Mouse (Mus musculus): ENCODE results near the gene Zer1. TPM values are rescaled to one million over a fixed set of nuclear protein-coding genes. Genes with fewer than 3 reads are reported as not detected.
A peak's percentile ranks its signal among the peaks of the same experiment; 100 is the strongest.
"Not testable (repeated sequence)": the region's sequence is repeated elsewhere in the genome, so short reads cannot be mapped to it uniquely, and the experiment has no call there.

Zer1 gene
- polyA plus RNA-seq, 1 experiment from 2014 or later: 2.6 TPM

GRCm38 (mm10) chr2:30055310-30055709 is 69.1 kb downstream of the Zer1 start:
- H3K4me1 ChIP-seq (replicated peaks; ENCODE audit: control insufficient read depth, insufficient read depth, low read length); H3K9ac ChIP-seq (ENCODE audit: low read depth, low read length); ATAC-seq; H3K4me2 ChIP-seq (replicated peaks; ENCODE audit: low read depth); H3K9me3 ChIP-seq (ENCODE audit: control insufficient read depth); H3K36me3 ChIP-seq (ENCODE audit: control insufficient read depth, insufficient read depth); H3K4me3 ChIP-seq (ENCODE audit: low read depth, low read length); H3K27ac ChIP-seq (ENCODE audit: low read depth, low read length); H3K27me3 ChIP-seq (replicated peaks; ENCODE audit: control insufficient read depth, insufficient read depth, low read length): not testable (repeated sequence)
- TF ChIP-seq CTCF (IDR thresholded peaks at IDR 0.05; ENCODE audit: low read depth): peak; percentile 38
- 90% methylated on average over 3 of the region's 3 CpGs for WGBS

GRCm38 (mm10) chr2:30051992-30052761 is 72.2 kb downstream of the Zer1 start:
- Histone ChIP-seq H3K4me1 (replicated peaks; ENCODE audit: control insufficient read depth, insufficient read depth, low read length) (no peaks in the 10 kb centered on the region), H3K36me3 (ENCODE audit: control insufficient read depth, insufficient read depth) (no peaks in the 10 kb centered on the region), H3K27me3 (replicated peaks; ENCODE audit: control insufficient read depth, insufficient read depth, low read length) (no peaks in the 10 kb centered on the region), H3K9me3 (ENCODE audit: control insufficient read depth) (no peaks in the 10 kb centered on the region), H3K27ac (ENCODE audit: low read depth, low read length) (no peak overlapping the region), H3K4me3 (ENCODE audit: low read depth, low read length) (no peak overlapping the region), H3K4me2 (replicated peaks; ENCODE audit: low read depth) (no peak overlapping the region), H3K9ac (ENCODE audit: low read depth, low read length) (no peak overlapping the region)
- no peak for ATAC-seq
- 39% methylated on average over 6 of the region's 6 CpGs for WGBS
- TF ChIP-seq CTCF (IDR thresholded peaks at IDR 0.05; ENCODE audit: low read depth): peak; percentile 66

DNA sequence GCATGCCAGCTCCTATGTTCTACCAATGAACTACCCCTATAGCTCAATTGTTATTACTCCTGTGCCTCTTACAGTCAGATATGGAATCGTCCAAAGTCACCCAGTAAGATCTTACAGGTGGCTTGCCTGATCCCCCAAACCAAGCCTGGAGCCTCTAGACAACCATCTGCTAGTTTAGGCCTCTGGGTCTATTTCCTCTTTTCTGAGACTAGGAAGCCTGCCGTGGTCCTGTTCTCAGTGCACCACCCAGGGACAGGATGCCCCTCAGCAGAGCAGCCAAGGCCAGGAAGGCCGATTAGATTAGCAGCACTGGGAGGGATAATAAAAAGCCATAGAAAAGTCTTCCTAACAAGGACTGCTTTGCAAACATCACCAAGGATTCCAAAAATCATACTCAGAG is 74.6 kb downstream of the Zer1 start:
- Histone ChIP-seq H3K9ac (ENCODE audit: low read depth, low read length) (no peak overlapping the region), H3K9me3 (ENCODE audit: control insufficient read depth) (no peaks in the 10 kb centered on the region), H3K4me2 (replicated peaks; ENCODE audit: low read depth) (no peak overlapping the region), H3K4me3 (ENCODE audit: low read depth, low read length) (no peak overlapping the region), H3K4me1 (replicated peaks; ENCODE audit: control insufficient read depth, insufficient read depth, low read length) (no peaks in the 10 kb centered on the region), H3K27me3 (replicated peaks; ENCODE audit: control insufficient read depth, insufficient read depth, low read length) (no peaks in the 10 kb centered on the region), H3K27ac (ENCODE audit: low read depth, low read length) (no peak overlapping the region), H3K36me3 (ENCODE audit: control insufficient read depth, insufficient read depth) (no peaks in the 10 kb centered on the region)
- WGBS: 83% methylated on average over 3 of the region's 3 CpGs
- ATAC-seq: no peak
- no peak for TF ChIP-seq CTCF (IDR thresholded peaks at IDR 0.05; ENCODE audit: low read depth)

DNA sequence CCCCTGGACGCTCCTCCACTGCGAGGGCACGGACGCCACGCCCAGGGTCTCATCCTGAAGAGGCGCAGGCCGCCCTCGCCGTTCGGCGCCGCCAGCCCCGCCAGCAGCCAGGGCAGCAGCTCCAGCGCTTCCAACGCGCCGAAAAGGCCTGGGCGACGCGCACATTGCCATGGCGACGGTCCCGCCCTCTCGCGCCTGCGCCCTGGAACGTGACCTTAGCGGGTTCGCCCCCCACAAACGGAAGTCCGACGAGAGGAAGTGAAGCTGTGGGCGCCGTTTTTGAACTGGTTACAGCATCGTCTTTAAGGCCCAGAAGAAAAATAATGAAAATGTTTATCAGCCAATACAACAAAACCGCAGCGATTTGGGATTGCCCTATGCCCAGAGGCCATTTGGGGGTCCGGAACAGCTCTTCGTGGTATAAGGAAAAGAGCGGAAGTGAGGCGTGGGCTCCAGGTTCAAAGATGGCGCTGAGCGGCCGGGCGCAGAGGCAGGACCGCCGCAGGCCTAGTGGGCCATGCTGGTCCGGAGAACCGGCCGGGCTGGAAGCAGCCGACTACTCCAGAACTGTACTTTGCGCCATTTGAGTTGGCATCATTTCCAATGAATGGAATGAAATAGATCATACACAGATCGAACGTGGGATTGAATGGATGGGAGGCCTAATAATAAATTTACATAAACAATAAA is 75.5 kb downstream of the Zer1 start, which contains the start of gene Wdr34:
TSS of gene Wdr34 (minus strand) at position 183 of the 690 bp plus-strand sequence.
- peak within 1 kb of the TSS; percentile 63 for H3K4me2 ChIP-seq (replicated peaks; ENCODE audit: low read depth)
- peak; percentile 92 for ATAC-seq
- no peaks in the 10 kb centered on the region for H3K4me1 ChIP-seq (replicated peaks; ENCODE audit: control insufficient read depth, insufficient read depth, low read length)
- no peaks in the 10 kb centered on the region for H3K27me3 ChIP-seq (replicated peaks; ENCODE audit: control insufficient read depth, insufficient read depth, low read length)
- no peaks in the 10 kb centered on the region for H3K36me3 ChIP-seq (ENCODE audit: control insufficient read depth, insufficient read depth)
- peak within 1 kb of the TSS; percentile 59 for H3K9ac ChIP-seq (ENCODE audit: low read depth, low read length)
- WGBS: under 1% methylated on average over 54 of the region's 54 CpGs
- peak within 1 kb of the TSS; percentile 85 for H3K27ac ChIP-seq (ENCODE audit: low read depth, low read length)
- TF ChIP-seq CTCF (IDR thresholded peaks at IDR 0.05; ENCODE audit: low read depth): no peak
- peak within 1 kb of the TSS; percentile 49 for H3K4me3 ChIP-seq (ENCODE audit: low read depth, low read length)
- H3K9me3 ChIP-seq (ENCODE audit: control insufficient read depth): no peaks in the 10 kb centered on the region

DNA sequence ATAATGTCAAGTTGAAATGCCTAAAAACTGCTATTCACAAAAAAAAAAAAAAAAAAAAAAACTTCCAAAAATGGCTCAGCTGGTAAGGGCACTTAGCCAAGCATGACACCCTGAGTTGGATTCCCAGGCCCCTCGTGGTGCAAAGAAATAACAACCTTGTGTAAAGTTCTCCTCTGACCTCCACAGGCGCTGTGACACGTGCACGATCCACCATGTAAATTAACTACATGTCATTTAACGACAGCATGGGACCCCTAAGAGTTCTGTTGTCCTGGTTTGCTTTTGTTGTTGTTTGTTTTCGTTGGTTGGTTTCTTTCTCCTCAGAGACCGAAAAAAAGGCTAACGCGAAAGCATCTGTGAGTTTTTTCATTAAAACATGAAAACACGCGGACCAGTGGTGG is 76.3 kb downstream of the Zer1 start:
- no peak for TF ChIP-seq CTCF (IDR thresholded peaks at IDR 0.05; ENCODE audit: low read depth)
- no peaks in the 10 kb centered on the region for H3K9me3 ChIP-seq (ENCODE audit: control insufficient read depth)
- H3K4me1 ChIP-seq (replicated peaks; ENCODE audit: control insufficient read depth, insufficient read depth, low read length): no peaks in the 10 kb centered on the region
- H3K27ac ChIP-seq (ENCODE audit: low read depth, low read length): no peak overlapping the region
- no peaks in the 10 kb centered on the region for H3K27me3 ChIP-seq (replicated peaks; ENCODE audit: control insufficient read depth, insufficient read depth, low read length)
- peak overlapping the region; percentile 49 for H3K4me3 ChIP-seq (ENCODE audit: low read depth, low read length)
- peak overlapping the region; percentile 59; the same call in 1 of the 2 replicates for H3K9ac ChIP-seq (ENCODE audit: low read depth, low read length)
- no peaks in the 10 kb centered on the region for H3K36me3 ChIP-seq (ENCODE audit: control insufficient read depth, insufficient read depth)
- 55% methylated on average over 11 of the region's 11 CpGs for WGBS
- H3K4me2 ChIP-seq (replicated peaks; ENCODE audit: low read depth): peak overlapping the region; percentile 63
- no peak for ATAC-seq

Other genes starting within 250 kb of the Zer1 start
- 15.7 and 17.0 TPM in 2 replicates for gene Odf2, start 235.4 kb downstream of the Zer1 start, polyA plus RNA-seq (2015; fragmentation: Nextera tagmentation; extraction: Ambion mirVana)
- 14.3 and 14.5 TPM in 2 replicates for gene Gle1, start 189.2 kb downstream of the Zer1 start, polyA plus RNA-seq (2015; fragmentation: Nextera tagmentation; extraction: Ambion mirVana)
- gene Sptan1, start 159.0 kb downstream of the Zer1 start, polyA plus RNA-seq (2015; fragmentation: Nextera tagmentation; extraction: Ambion mirVana): 58.6 and 60.9 TPM in 2 replicates
- 4.9 and 5.9 TPM in 2 replicates for gene Wdr34, start 75.7 kb downstream of the Zer1 start, polyA plus RNA-seq (2015; fragmentation: Nextera tagmentation; extraction: Ambion mirVana)
- 174 and 180 TPM in 2 replicates for gene Set, start 67.2 kb downstream of the Zer1 start, polyA plus RNA-seq (2015; fragmentation: Nextera tagmentation; extraction: Ambion mirVana)
- gene Pkn3, start 46.9 kb downstream of the Zer1 start, polyA plus RNA-seq (2015; fragmentation: Nextera tagmentation; extraction: Ambion mirVana): 2.8 and 3.4 TPM in 2 replicates
- gene Zdhhc12, start 30.9 kb downstream of the Zer1 start, polyA plus RNA-seq (2015; fragmentation: Nextera tagmentation; extraction: Ambion mirVana): 90.9 and 91.3 TPM in 2 replicates
- gene Tbc1d13, start 9.2 kb upstream of the Zer1 start, polyA plus RNA-seq (2015; fragmentation: Nextera tagmentation; extraction: Ambion mirVana): 5.3 and 8.5 TPM in 2 replicates
- gene Endog, start 46.9 kb upstream of the Zer1 start, polyA plus RNA-seq (2015; fragmentation: Nextera tagmentation; extraction: Ambion mirVana): 56.3 and 59.3 TPM in 2 replicates
- 17.3 and 18.7 TPM in 2 replicates for gene Spout1, start 53.9 kb upstream of the Zer1 start, polyA plus RNA-seq (2015; fragmentation: Nextera tagmentation; extraction: Ambion mirVana)
- 17.3 and 20.5 TPM in 2 replicates for gene Kyat1, start 81.3 kb upstream of the Zer1 start, polyA plus RNA-seq (2015; fragmentation: Nextera tagmentation; extraction: Ambion mirVana)
- 40.4 and 40.5 TPM in 2 replicates for gene Lrrc8a, start 113.1 kb upstream of the Zer1 start, polyA plus RNA-seq (2015; fragmentation: Nextera tagmentation; extraction: Ambion mirVana)
- 0.03 and 0.04 TPM in 2 replicates for gene Gm28035, start 116.0 kb upstream of the Zer1 start, polyA plus RNA-seq (2015; fragmentation: Nextera tagmentation; extraction: Ambion mirVana)
- gene Phyhd1, start 141.6 kb upstream of the Zer1 start, polyA plus RNA-seq (2015; fragmentation: Nextera tagmentation; extraction: Ambion mirVana): 3.1 and 3.7 TPM in 2 replicates
- not detected in 2 replicates for gene Gm28038, start 156.5 kb upstream of the Zer1 start, polyA plus RNA-seq (2015; fragmentation: Nextera tagmentation; extraction: Ambion mirVana)
- 23.7 and 24.7 TPM in 2 replicates for gene Dolk, start 161.7 kb upstream of the Zer1 start, polyA plus RNA-seq (2015; fragmentation: Nextera tagmentation; extraction: Ambion mirVana)
- gene Nup188, start 161.8 kb upstream of the Zer1 start, polyA plus RNA-seq (2015; fragmentation: Nextera tagmentation; extraction: Ambion mirVana): 7.1 and 9.1 TPM in 2 replicates
- gene Sh3glb2, start 234.8 kb upstream of the Zer1 start, polyA plus RNA-seq (2015; fragmentation: Nextera tagmentation; extraction: Ambion mirVana): 38.1 TPM in 2 replicates
- 12.6 TPM in 2 replicates for gene Miga2, start 239.6 kb upstream of the Zer1 start, polyA plus RNA-seq (2015; fragmentation: Nextera tagmentation; extraction: Ambion mirVana)

All from intestine, postnatal 0 days (tissue).